In the genomic region with DNA sequence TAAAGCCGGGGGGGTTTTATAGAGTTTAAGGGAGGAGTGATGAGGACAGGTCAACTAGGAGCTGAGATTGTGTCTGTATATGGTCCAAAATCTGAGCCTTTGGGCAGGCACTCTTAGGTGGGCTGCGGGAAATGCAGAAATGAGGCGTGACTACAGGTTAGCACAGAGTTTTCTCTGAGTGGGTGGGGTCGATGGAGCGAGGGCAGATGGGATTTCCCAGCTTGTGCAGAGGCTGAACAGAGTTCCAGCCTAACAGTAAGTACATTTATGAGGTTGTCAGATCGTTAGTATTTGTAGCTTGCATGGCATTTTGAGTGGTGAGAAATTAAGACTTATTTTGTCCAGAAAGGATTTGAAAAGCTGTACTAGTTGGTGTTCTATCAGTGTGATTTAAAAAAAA, we compare ENCODE assay signal across 28 mouse cellular contexts.
"Had no signal": no experiment of that assay in that cellular context is flagged by ENCODE, and none has a peak within 500 bp of the region (broad histone marks: within the 10 kb centered on the region; RNA-seq: fewer than 3 reads in every experiment).

No protein-coding gene starts in this region.

- DNase-seq: cerebellum, adult 8-10 months; cerebellum, adult 9-10 months; cerebellum, adult 9-11 months; cerebellum, postnatal 10 days; cerebellum, postnatal 14 days; cerebellum, postnatal 25 days; cerebellum, postnatal 36 days; embryo, embryonic 11 days; forebrain, postnatal 0 days; gastrocnemius, adult 2 months; gastrocnemius, postnatal 10 days; gastrocnemius, postnatal 14 days; gastrocnemius, postnatal 25 days; gastrocnemius, postnatal 36 days; heart, adult 11 months; heart, adult 18-20 months; heart, adult 2 months had no signal

- H3K27ac ChIP-seq: embryonic facial prominence, embryonic 10.5 days; embryonic facial prominence, embryonic 12.5 days; embryonic facial prominence, embryonic 13.5 days; embryonic facial prominence, embryonic 15.5 days; forebrain, embryonic 10.5 days; forebrain, embryonic 12.5 days; forebrain, embryonic 13.5 days; forebrain, embryonic 15.5 days; gastrocnemius, adult 2 months; heart, adult 2 months had no signal

- H3K4me2 ChIP-seq: embryonic facial prominence, embryonic 12.5 days; embryonic facial prominence, embryonic 13.5 days; embryonic facial prominence, embryonic 15.5 days; forebrain, embryonic 12.5 days; forebrain, embryonic 13.5 days; forebrain, embryonic 15.5 days had no signal

- H3K4me1 ChIP-seq: embryonic facial prominence, embryonic 10.5 days; embryonic facial prominence, embryonic 12.5 days; embryonic facial prominence, embryonic 13.5 days; embryonic facial prominence, embryonic 15.5 days; forebrain, embryonic 12.5 days; forebrain, embryonic 15.5 days had no signal

- H3K4me3 ChIP-seq: embryonic facial prominence, embryonic 10.5 days; embryonic facial prominence, embryonic 12.5 days; embryonic facial prominence, embryonic 13.5 days; embryonic facial prominence, embryonic 15.5 days; erythroblast, embryonic 14.5 days; forebrain, embryonic 10.5 days; forebrain, embryonic 12.5 days; forebrain, embryonic 13.5 days; forebrain, embryonic 15.5 days; gastrocnemius, adult 2 months; heart, adult 2 months had no signal

- H3K27me3 ChIP-seq: embryonic facial prominence, embryonic 12.5 days; embryonic facial prominence, embryonic 13.5 days; embryonic facial prominence, embryonic 15.5 days; forebrain, embryonic 12.5 days; forebrain, embryonic 13.5 days; forebrain, embryonic 15.5 days had no signal

- H3K9ac ChIP-seq: embryonic facial prominence, embryonic 12.5 days; embryonic facial prominence, embryonic 13.5 days; embryonic facial prominence, embryonic 15.5 days; forebrain, embryonic 12.5 days; forebrain, embryonic 13.5 days; forebrain, embryonic 15.5 days; forebrain, postnatal 0 days had no signal

- ATAC-seq: forebrain, embryonic 13.5 days; forebrain, embryonic 14.5 days; forebrain, embryonic 15.5 days; forebrain, embryonic 16.5 days; forebrain, postnatal 0 days had no signal

- H3K9me3 ChIP-seq: embryonic facial prominence, embryonic 10.5 days; embryonic facial prominence, embryonic 12.5 days; embryonic facial prominence, embryonic 13.5 days; embryonic facial prominence, embryonic 15.5 days; forebrain, embryonic 10.5 days; forebrain, embryonic 12.5 days; forebrain, embryonic 13.5 days; forebrain, embryonic 15.5 days had no signal

- H3K36me3 ChIP-seq: embryonic facial prominence, embryonic 10.5 days; embryonic facial prominence, embryonic 12.5 days; embryonic facial prominence, embryonic 13.5 days; embryonic facial prominence, embryonic 15.5 days; forebrain, embryonic 10.5 days; forebrain, embryonic 12.5 days; forebrain, embryonic 15.5 days had no signal
